Mouse (Mus musculus) limb, embryonic 10.5 days (tissue): ENCODE measurements around the gene Zfhx3. TPM values are rescaled to one million over a fixed set of nuclear protein-coding genes. Genes with fewer than 3 reads are reported as not detected.

Source experiments
- DNase-seq: peaks from one replicate; pipeline ENCODE4 v3.0.0-alpha.2; 2017; ENCODE audit warnings: low spot score
- H3K27ac ChIP-seq: fragments of 300-500 bp; sonication (generic); 2 replicates; pipeline ENCODE4 v1.5.1; 2016; ENCODE audit warnings: mild to moderate bottlenecking
- H3K27me3 ChIP-seq: fragments of 300-500 bp; sonication (generic); 2 replicates; pipeline ENCODE4 v1.6.1; 2016; ENCODE audit warnings: low read depth, mild to moderate bottlenecking; ENCODE audit not compliant: poor library complexity, severe bottlenecking
- H3K36me3 ChIP-seq: fragments of 300-500 bp; sonication (generic); 2 replicates; pipeline ENCODE4 v1.6.1; 2016; ENCODE audit warnings: mild to moderate bottlenecking, moderate library complexity
- H3K4me1 ChIP-seq: fragments of 300-500 bp; sonication (generic); 2 replicates; pipeline ENCODE4 v1.6.1; 2016
- H3K4me3 ChIP-seq: fragments of 300-500 bp; sonication (generic); 2 replicates; pipeline ENCODE4 v1.5.1; 2016; ENCODE audit warnings: mild to moderate bottlenecking, moderate library complexity
- H3K9me3 ChIP-seq: fragments of 300-500 bp; sonication (generic); replicated peaks from 2 replicates; pipeline ENCODE4 v1.6.1; 2016; ENCODE audit warnings: mild to moderate bottlenecking
- WGBS: fragments of 180-500 bp; shearing (Covaris S2); methylation state at CpG from one replicate; pipeline ENCODE4 v1.1.7; 2016; 5-methylcytosine and 5-hydroxymethylcytosine counted together
- polyA plus RNA-seq: library from polyadenylated mRNA; unstranded; fragments of >200 nt; fragmentation: Nextera tagmentation; extraction: Ambion mirVana; gene quantifications from 2 replicates; pipeline ENCODE4 v1.2.1, GENCODE M21; 2016

Gene Zfhx3
- polyA plus RNA-seq, 1 experiment from 2014 or later, result 28.1 TPM

DNA sequence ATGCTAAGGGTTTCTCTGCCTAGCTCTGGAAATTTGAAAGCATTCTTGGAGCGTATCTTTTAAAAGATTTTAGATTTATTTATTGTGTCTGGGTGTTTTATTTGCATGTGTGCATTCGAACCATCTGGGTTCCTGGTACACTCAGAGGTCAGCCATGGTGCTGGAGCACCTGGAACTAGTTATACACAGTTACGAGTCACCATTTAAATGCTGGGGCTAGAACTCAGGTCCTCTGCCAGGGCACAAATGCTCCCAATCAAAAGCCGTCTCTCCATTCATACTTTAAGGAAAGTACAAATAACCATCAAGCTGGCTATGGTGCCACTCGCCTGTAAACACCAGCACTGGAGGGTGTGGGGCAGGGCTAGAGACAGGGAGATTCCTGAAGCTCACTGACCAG lies 1047.4 kb downstream of the Zfhx3 start:
- 40% methylated on average over 5 of the region's 5 CpGs for WGBS
- Histone ChIP-seq H3K27me3 (no peaks in the 10 kb centered on the region), H3K27ac (peak overlapping the region; percentile 71), H3K4me3 (no peak overlapping the region), H3K9me3 (no peaks in the 10 kb centered on the region), H3K4me1 (peaks cover 23% of the 10 kb centered on the region), H3K36me3 (no peaks in the 10 kb centered on the region)
- no peak for DNase-seq

- WGBS, result 72% methylated on average over 6 of the region's 6 CpGs
- Histone ChIP-seq H3K4me3 (no peak overlapping the region), H3K27ac (peak overlapping the region; percentile 71), H3K36me3 (no peaks in the 10 kb centered on the region), H3K4me1 (peaks cover 23% of the 10 kb centered on the region), H3K9me3 (no peaks in the 10 kb centered on the region), H3K27me3 (no peaks in the 10 kb centered on the region)
- no peak for DNase-seq
These were observed 1048.1 kb downstream of the Zfhx3 start for GRCm38 (mm10) chr8:108990537-108990936.

GRCm38 (mm10) chr8:108991395-108991794 lies 1049.0 kb downstream of the Zfhx3 start:
- Histone ChIP-seq H3K27me3 (no peaks in the 10 kb centered on the region), H3K36me3 (no peaks in the 10 kb centered on the region), H3K4me1 (peaks cover 24% of the 10 kb centered on the region), H3K9me3 (no peaks in the 10 kb centered on the region), H3K27ac (no peak overlapping the region), H3K4me3 (no peak overlapping the region)
- no peak for DNase-seq
- WGBS, result 95% methylated on average over 5 of the region's 5 CpGs

GRCm38 (mm10) chr8:108993718-108994117 lies 1051.3 kb downstream of the Zfhx3 start:
- Histone ChIP-seq H3K4me3 (no peak overlapping the region), H3K27me3 (no peaks in the 10 kb centered on the region), H3K36me3 (no peaks in the 10 kb centered on the region), H3K4me1 (peaks cover 24% of the 10 kb centered on the region), H3K27ac (no peak overlapping the region), H3K9me3 (no peaks in the 10 kb centered on the region)
- WGBS, result 77% methylated on average over 2 of the region's 2 CpGs
- DNase-seq, result no peak

- WGBS, result 74% methylated on average over 2 of the region's 2 CpGs
- 0 out of 2 replicates have a peak overlapping the region, but pooled peaks have one; percentile 9 for H3K27ac ChIP-seq
- H3K36me3 ChIP-seq, result no peaks in the 10 kb centered on the region
- H3K4me1 ChIP-seq, result peaks cover 29% of the 10 kb centered on the region
- no peak for DNase-seq
- no peaks in the 10 kb centered on the region for H3K9me3 ChIP-seq
- H3K27me3 ChIP-seq, result no peaks in the 10 kb centered on the region
- no peak overlapping the region for H3K4me3 ChIP-seq
These were observed 1051.7 kb downstream of the Zfhx3 start for GRCm38 (mm10) chr8:108994187-108994586.

- H3K4me1 ChIP-seq, result peaks cover 34% of the 10 kb centered on the region
- H3K27ac ChIP-seq, result no peak overlapping the region
- no peaks in the 10 kb centered on the region for H3K27me3 ChIP-seq
- 92% methylated on average over 5 of the region's 5 CpGs for WGBS
- no peak overlapping the region for H3K4me3 ChIP-seq
- H3K36me3 ChIP-seq, result no peaks in the 10 kb centered on the region
- H3K9me3 ChIP-seq, result no peaks in the 10 kb centered on the region
- DNase-seq, result no peak
These were observed 1052.4 kb downstream of the Zfhx3 start for GRCm38 (mm10) chr8:108994880-108995279.

DNA sequence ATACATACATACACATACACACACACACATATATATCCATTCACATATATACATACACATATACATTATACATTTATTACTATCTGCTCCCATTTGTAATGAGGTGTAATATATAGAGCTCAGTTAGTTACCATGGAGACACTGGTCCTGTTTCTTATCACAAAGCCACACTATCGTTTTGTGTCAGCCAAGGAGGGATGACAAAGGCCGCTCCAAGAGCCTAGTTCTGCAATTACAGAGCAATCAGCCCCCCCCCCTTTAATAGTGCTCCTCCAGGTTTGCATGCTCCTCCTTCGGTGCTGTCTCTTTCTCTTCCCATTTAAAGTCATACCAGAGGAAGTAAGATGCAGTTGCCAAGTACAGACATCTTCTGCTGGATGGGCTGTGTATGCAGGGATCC lies 1054.9 kb downstream of the Zfhx3 start:
- WGBS, result 62% methylated on average over 3 of the region's 3 CpGs
- Histone ChIP-seq H3K27ac (no peak overlapping the region), H3K4me3 (no peak overlapping the region), H3K4me1 (peaks cover 22% of the 10 kb centered on the region), H3K9me3 (no peaks in the 10 kb centered on the region), H3K27me3 (no peaks in the 10 kb centered on the region), H3K36me3 (no peaks in the 10 kb centered on the region)
- DNase-seq, result no peak

DNA sequence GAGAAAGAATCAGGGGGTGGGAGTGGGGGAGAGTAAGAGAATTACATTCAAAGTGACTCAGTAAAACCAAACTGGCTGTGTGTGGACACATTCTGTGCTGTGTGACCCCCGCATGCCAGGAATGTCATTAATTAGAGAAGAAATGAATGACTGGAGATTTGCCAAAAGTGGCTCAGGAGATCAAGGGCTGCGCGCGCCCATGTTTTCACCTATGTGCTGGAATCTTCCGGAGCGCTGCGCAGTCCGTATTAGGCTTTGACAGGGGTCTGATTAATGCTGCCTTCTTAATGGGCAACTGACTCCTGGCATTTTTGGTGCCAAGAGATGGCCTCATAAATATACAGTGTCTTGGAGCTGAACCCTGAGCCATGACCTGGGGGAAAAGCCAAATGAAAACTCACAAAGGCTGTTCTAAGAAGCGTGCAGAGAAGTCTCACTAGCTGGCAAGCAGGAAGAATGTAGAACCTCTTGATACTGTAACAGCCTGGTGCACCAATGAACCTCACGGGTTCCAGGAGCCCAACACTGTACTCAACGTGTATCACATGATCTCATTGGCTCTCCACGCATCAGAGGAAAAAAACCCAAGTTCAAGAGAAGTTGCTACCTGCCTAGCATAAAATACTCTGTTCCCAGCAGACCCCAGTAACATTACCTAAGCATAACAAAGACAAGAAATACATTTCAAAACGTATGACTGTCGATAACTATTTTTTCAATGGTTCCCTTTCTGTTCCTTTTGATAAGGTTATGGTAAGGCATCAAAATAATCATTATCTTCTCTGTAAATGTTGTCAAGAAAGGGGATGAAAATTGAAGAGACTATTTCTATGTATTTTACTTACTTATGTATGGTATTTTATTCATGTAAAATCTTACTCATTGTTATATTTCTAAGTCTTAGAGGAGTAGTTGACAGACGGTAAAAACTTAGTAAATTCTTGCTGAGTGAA lies 1057.1 kb downstream of the Zfhx3 start:
- 80% methylated on average over 15 of the region's 15 CpGs for WGBS
- Histone ChIP-seq H3K4me3 (no peak overlapping the region), H3K36me3 (no peaks in the 10 kb centered on the region), H3K27me3 (no peaks in the 10 kb centered on the region), H3K27ac (no peak overlapping the region), H3K4me1 (peaks cover 22% of the 10 kb centered on the region), H3K9me3 (no peaks in the 10 kb centered on the region)
- peak; percentile 43 for DNase-seq

DNA sequence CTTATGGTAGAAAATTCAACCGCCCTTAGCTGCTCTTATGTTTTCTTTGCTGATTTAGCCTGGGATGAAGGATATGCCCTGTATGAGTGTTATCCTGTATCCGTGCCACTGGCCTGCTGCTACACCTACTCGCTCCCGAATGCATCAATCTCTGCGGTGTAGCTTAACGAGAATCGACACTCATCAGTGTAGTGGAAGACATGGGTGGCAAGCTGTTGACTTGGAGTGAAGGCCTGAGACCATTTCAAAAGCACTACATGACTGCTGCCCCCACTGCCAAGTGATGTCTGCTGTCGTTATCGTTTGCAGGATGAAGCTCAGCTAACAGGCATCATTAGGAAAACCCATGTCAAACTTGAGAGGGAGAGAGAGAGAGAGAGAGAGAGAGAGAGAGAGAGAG lies 1058.6 kb downstream of the Zfhx3 start:
- Histone ChIP-seq H3K27ac (peak overlapping the region; percentile 34; the same call in 1 of the 2 replicates), H3K27me3 (no peaks in the 10 kb centered on the region), H3K4me3 (no peak overlapping the region), H3K36me3 (no peaks in the 10 kb centered on the region), H3K9me3 (no peaks in the 10 kb centered on the region), H3K4me1 (peaks cover 22% of the 10 kb centered on the region)
- DNase-seq, result no peak
- 89% methylated on average over 9 of the region's 9 CpGs for WGBS

GRCm38 (mm10) chr8:109001923-109002322 lies 1059.5 kb downstream of the Zfhx3 start:
- Histone ChIP-seq H3K36me3 (no peaks in the 10 kb centered on the region), H3K4me3 (no peak overlapping the region), H3K9me3 (no peaks in the 10 kb centered on the region), H3K4me1 (peaks cover 20% of the 10 kb centered on the region), H3K27ac (no peak overlapping the region), H3K27me3 (no peaks in the 10 kb centered on the region)
- no peak for DNase-seq
- 86% methylated on average over 5 of the region's 5 CpGs for WGBS

DNA sequence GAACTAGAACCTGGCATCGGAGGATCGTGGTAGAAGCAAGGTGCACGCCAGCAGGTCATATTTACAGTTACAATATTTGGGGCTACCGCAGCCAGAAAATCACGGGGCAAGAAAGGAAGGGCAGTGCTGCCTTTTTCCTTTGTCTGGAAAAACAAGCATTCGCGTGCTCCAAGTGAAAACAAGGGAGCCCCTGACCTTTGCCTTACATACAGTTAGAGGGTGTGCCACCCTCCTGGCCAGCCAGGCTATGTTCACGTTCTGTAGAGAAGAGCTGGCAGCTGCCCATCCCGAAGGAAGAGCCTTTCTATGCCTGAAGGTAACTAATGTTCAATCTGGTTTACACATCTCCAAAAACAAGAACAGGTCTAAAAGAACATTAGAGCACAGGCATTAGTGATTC lies 1064.5 kb downstream of the Zfhx3 start:
- H3K27me3 ChIP-seq, result no peaks in the 10 kb centered on the region
- no peak overlapping the region for H3K4me3 ChIP-seq
- DNase-seq, result no peak
- peak overlapping the region; percentile 42; the same call in 1 of the 2 replicates for H3K27ac ChIP-seq
- no peaks in the 10 kb centered on the region for H3K36me3 ChIP-seq
- peaks cover 14% of the 10 kb centered on the region; the same call in 1 of the 2 replicates for H3K4me1 ChIP-seq
- H3K9me3 ChIP-seq, result no peaks in the 10 kb centered on the region
- 90% methylated on average over 9 of the region's 9 CpGs for WGBS
